Mouse (Mus musculus): ENCODE measurements around the gene S100pbp. TPM values are rescaled to one million over a fixed set of nuclear protein-coding genes. Genes with fewer than 3 reads are reported as not detected.

S100pbp gene
- polyA plus RNA-seq (2014; fragmentation: Illumina TruSeq; extraction: RNeasy Lipid Tissue Mini Kit (QIAGEN cat#74804); ENCODE audit: low read depth, low replicate concordance): 22.5 TPM

DNA sequence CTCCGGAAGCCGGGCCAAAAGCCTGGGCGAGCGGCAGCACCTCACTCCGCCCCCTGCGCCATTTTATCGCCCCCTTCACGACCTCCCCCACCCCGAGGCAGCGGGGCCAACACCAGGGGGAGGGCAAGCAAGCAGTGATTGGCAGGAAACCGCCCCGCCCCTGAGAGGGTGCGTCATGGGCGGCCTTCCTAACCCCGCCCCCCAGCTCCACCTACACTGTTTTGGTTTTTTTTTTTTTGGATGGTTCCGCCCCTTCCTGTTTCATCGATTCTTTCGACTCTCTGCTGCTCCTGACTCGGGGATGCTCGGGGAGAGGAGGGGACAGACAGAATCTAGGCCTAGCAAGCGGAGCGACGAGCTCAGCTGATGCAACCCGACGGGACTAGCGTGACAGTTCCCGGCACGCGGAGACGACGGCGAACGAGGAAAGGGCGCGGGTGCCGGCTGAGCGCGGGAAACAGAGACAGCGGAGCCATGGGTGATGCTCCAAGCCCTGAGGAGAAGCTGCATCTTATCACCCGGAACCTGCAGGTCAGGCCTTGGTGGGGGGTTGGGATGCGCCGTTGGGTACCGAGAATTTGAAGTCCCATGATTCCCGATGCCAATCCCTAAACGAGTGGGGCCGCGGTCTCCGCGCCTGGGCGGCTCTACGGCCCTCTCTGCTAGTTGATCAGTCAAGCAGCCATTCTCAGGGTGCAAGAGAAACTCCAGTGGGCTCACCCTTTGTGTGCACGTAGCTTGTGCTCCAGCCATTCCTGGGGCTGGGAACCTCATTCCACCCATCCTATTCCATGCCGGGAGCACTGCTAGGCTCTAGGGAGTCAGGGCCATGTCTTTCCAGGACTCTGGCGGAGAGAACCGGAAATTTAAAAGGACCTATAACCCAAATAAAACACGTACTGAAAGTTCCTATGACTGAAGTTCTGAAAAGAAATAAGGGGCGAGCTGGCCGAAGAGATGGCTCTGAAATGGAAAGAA, at the start of gene S100pbp, which contains the start of gene Yars:
Gene S100pbp, minus strand, starts transcription at position 186 of the 978 bp plus-strand sequence.
Gene Yars, plus strand, starts transcription at position 219 of the 978 bp plus-strand sequence.

GRCm38 (mm10) chr4:129136579-129137391, 52.7 kb downstream of the S100pbp start, which contains the start of gene Fndc5:
Fndc5 (plus strand) TSS chr4:129136999.

GRCm38 (mm10) chr4:129121569-129122086, 67.9 kb downstream of the S100pbp start, which contains the start of gene Hpca:
Hpca (minus strand) TSS chr4:129122036.

DNA sequence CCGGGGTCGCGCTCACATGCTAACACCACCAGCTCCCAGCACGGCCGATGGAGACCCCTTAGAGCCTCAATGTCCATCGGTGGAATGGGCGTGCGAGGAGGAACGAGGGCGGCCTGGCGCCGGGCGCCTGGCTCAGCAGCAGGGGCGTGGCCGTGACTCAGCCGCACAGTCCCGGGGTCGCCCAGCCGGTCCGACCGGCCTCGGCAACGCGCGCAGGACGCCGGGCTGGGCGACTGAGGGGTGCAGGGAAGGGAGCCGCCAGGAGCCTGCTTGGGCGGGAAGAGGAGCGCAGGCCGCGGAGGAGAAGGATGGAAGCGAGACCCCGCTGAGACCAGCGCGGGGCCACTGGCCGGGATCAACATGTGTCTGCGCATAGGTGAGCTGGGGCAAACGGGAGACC, 84.2 kb downstream of the S100pbp start, which contains the start of gene Tmem54:
Gene Tmem54, plus strand, starts transcription at position 193 of the 400 bp plus-strand sequence.

Other genes starting within 250 kb of the S100pbp start
- not detected for gene Azin2, start 227.3 kb downstream of the S100pbp start, polyA plus RNA-seq (2014; fragmentation: Illumina TruSeq; extraction: RNeasy Lipid Tissue Mini Kit (QIAGEN cat#74804); ENCODE audit: low read depth, low replicate concordance)
- gene Ak2, start 197.8 kb downstream of the S100pbp start, polyA plus RNA-seq (2014; fragmentation: Illumina TruSeq; extraction: RNeasy Lipid Tissue Mini Kit (QIAGEN cat#74804); ENCODE audit: low read depth, low replicate concordance): 97.6 TPM
- gene Rnf19b, start 131.5 kb downstream of the S100pbp start, polyA plus RNA-seq (2014; fragmentation: Illumina TruSeq; extraction: RNeasy Lipid Tissue Mini Kit (QIAGEN cat#74804); ENCODE audit: low read depth, low replicate concordance): 11.2 TPM
- not detected for gene Tmem54, start 84.2 kb downstream of the S100pbp start, polyA plus RNA-seq (2014; fragmentation: Illumina TruSeq; extraction: RNeasy Lipid Tissue Mini Kit (QIAGEN cat#74804); ENCODE audit: low read depth, low replicate concordance)
- gene Hpca, start 67.7 kb downstream of the S100pbp start, polyA plus RNA-seq (2014; fragmentation: Illumina TruSeq; extraction: RNeasy Lipid Tissue Mini Kit (QIAGEN cat#74804); ENCODE audit: low read depth, low replicate concordance): not detected
- gene Fndc5, start 52.7 kb downstream of the S100pbp start, polyA plus RNA-seq (2014; fragmentation: Illumina TruSeq; extraction: RNeasy Lipid Tissue Mini Kit (QIAGEN cat#74804); ENCODE audit: low read depth, low replicate concordance): not detected
- 5.2 TPM for gene Yars, start within 50 bp of the S100pbp start, polyA plus RNA-seq (2014; fragmentation: Illumina TruSeq; extraction: RNeasy Lipid Tissue Mini Kit (QIAGEN cat#74804); ENCODE audit: low read depth, low replicate concordance)
- 3.1 TPM for gene C77080, start 71.7 kb upstream of the S100pbp start, polyA plus RNA-seq (2014; fragmentation: Illumina TruSeq; extraction: RNeasy Lipid Tissue Mini Kit (QIAGEN cat#74804); ENCODE audit: low read depth, low replicate concordance)
- not detected for gene Sync, start 97.9 kb upstream of the S100pbp start, polyA plus RNA-seq (2014; fragmentation: Illumina TruSeq; extraction: RNeasy Lipid Tissue Mini Kit (QIAGEN cat#74804); ENCODE audit: low read depth, low replicate concordance)
- gene Rbbp4, start 145.6 kb upstream of the S100pbp start, polyA plus RNA-seq (2014; fragmentation: Illumina TruSeq; extraction: RNeasy Lipid Tissue Mini Kit (QIAGEN cat#74804); ENCODE audit: low read depth, low replicate concordance): 109 TPM
- 129 TPM for gene Zbtb8os, start 146.0 kb upstream of the S100pbp start, polyA plus RNA-seq (2014; fragmentation: Illumina TruSeq; extraction: RNeasy Lipid Tissue Mini Kit (QIAGEN cat#74804); ENCODE audit: low read depth, low replicate concordance)
- gene Zbtb8a, start 188.4 kb upstream of the S100pbp start, polyA plus RNA-seq (2014; fragmentation: Illumina TruSeq; extraction: RNeasy Lipid Tissue Mini Kit (QIAGEN cat#74804); ENCODE audit: low read depth, low replicate concordance): 0.58 TPM

Data from liver, adult 10 weeks (tissue).